Mouse (Mus musculus): ENCODE results near the gene Glis3.

DNA sequence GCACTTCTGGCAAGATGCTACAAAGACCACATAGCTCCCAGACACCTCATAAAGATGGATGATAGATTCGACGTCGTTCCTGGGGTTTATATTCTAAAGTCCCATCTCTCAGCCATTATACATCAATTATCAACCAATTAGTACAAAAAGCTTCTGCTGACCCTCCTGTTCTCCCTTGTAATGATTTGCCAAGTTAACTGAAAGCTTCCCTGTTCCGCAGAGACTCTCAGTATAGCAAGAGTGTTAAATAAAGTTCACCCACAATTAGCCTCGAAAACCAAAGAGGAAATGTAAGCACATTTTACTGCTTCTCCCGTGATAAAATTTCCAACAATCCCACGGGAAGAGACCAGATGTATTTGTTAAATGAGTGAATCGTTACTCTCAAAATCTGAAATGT is 129.3 kb downstream of the Glis3 start:
- TF ChIP-seq CTCF (IDR thresholded peaks at IDR 0.05 in 2 of 3, conservative IDR thresholded peaks at IDR 0.05 in 1 of 3; ENCODE audit: control insufficient read depth in 1 of 3, insufficient read depth in 1 of 3, low read depth in 2 of 3, low read length in 3 of 3, poor library complexity in 1 of 3, severe bottlenecking in 1 of 3) (no peak), POLR2A (IDR thresholded peaks at IDR 0.05; ENCODE audit: control insufficient read depth in 1 of 2, insufficient read depth in 1 of 2, low read depth in 1 of 2, low read length in 2 of 2, poor library complexity in 1 of 2) (no peak), GATA1 (IDR thresholded peaks at IDR 0.05; ENCODE audit: low read depth, low read length) (no peak), TBP (IDR thresholded peaks at IDR 0.05; ENCODE audit: low read depth, low read length) (no peak), MAX (IDR thresholded peaks at IDR 0.05; ENCODE audit: low read length) (no peak), USF2 (IDR thresholded peaks at IDR 0.05; ENCODE audit: borderline replicate concordance in 1 of 2, insufficient read depth in 1 of 2, low read depth in 1 of 2, low read length in 2 of 2) (no peak), USF1 (IDR thresholded peaks at IDR 0.05; ENCODE audit: low read depth, low read length) (no peak)

Data from MEL (cell line).